Mouse (Mus musculus): Measurements from ENCODE around the gene Lsm10. TPM values are rescaled to one million over a fixed set of nuclear protein-coding genes. Genes with fewer than 3 reads are reported as not detected.

The Lsm10 gene
- total and polyA plus RNA-seq, 2 experiments from 2014 or later: 42.9 to 54.7 TPM

DNA sequence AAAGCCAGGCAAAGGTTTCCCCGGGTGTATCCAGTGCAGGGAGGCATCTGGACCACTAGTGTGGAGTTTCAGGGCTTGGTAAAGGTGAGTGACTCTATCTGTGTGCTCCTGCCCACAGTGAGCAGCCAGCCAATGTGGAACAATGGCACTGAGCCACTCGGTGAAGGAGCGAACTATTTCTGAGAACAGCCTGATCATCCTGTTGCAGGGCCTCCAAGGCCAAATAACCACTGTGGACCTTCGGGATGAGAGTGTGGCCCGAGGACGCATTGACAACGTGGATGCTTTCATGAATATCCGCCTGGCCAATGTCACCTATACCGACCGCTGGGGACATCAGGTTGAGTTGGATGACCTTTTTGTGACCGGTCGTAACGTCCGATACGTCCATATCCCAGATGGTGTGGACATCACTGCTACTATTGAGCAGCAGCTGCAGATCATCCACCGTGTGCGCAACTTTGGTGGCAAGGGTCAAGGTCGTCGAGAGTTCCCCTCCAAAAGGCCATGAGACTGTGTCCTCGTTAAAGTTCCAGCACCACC is 1.4 kb downstream of the Lsm10 start:
- Histone ChIP-seq H3K27me3 (ENCODE audit: insufficient read depth, low read length) (no peaks in the 10 kb centered on the region), H3K27ac (no peak overlapping the region), H3K9me3 (ENCODE audit: low read length) (no peaks in the 10 kb centered on the region), H3K4me2 (ENCODE audit: low read depth, low read length) (no peak overlapping the region), H3K4me3 (ENCODE audit: low read length) (no peak overlapping the region), H3K4me1 (ENCODE audit: insufficient read depth, low read length) (peaks cover 10% of the 10 kb centered on the region), H3K9ac (replicated peaks; ENCODE audit: low read length) (no peak overlapping the region), H3K36me3 (ENCODE audit: insufficient read depth, low read length) (no peaks in the 10 kb centered on the region; the same call in 1 of the 2 replicates)
- no peak for DNase-seq (ENCODE audit: low spot score)
- TF ChIP-seq CTCF (IDR thresholded peaks at IDR 0.05; ENCODE audit: low read depth): no peak
- no peak for ATAC-seq
- WGBS: 94% methylated on average over 20 of the region's 20 CpGs

DNA sequence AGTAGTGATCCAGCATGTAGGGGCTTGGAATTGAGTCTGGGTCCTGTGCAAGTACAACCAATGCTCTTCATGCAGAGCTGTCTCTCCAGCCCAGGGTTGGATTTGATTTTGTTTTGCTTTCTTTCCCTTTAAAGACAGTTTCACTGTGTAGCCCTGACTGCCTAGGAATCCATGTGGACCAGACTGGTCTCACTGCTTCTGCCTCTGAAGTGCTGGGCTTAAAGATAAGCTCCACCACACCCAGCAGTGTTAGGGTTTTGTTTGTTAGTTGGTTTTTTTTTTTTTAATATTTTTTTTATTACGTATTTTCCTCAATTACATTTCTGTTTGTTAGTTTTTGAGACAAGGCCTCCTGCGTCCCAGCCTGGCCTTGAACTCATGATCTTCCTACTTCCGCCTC is 2.9 kb downstream of the Lsm10 start:
- ATAC-seq: no peak

DNA sequence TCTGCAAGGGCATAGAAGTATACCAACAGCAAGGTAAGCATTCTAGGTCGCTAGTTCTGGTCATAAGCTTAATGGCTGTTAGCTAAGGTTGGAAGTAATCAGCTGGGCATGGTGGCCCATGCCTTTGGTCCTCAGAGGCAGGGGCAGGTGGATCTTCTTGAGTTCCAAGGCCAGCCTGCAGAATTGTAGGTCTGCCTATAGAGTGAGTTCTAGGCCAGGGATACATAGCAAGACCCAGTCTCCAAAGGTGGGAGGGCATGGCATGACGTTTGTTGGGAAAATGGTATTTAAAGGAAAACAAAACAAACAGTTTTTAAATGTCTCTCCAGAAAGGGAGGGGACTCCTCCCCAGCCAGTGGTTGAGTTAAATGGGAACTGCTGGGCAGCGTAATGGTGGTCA is 4.3 kb downstream of the Lsm10 start:
- ATAC-seq (no peak), DNase-seq (ENCODE audit: low spot score) (no peak)
- Histone ChIP-seq H3K4me3 (ENCODE audit: low read length) (no peak overlapping the region), H3K27ac (no peak overlapping the region), H3K36me3 (ENCODE audit: insufficient read depth, low read length) (no peaks in the 10 kb centered on the region; the same call in 1 of the 2 replicates), H3K9me3 (ENCODE audit: low read length) (no peaks in the 10 kb centered on the region), H3K4me2 (ENCODE audit: low read depth, low read length) (no peak overlapping the region), H3K4me1 (ENCODE audit: insufficient read depth, low read length) (peaks cover 26% of the 10 kb centered on the region), H3K9ac (replicated peaks; ENCODE audit: low read length) (no peak overlapping the region), H3K27me3 (ENCODE audit: insufficient read depth, low read length) (no peaks in the 10 kb centered on the region)
- TF ChIP-seq CTCF (IDR thresholded peaks at IDR 0.05; ENCODE audit: low read depth): no peak
- 85% methylated on average over 3 of the region's 3 CpGs for WGBS

More for the DNA sequence above, 2.9 kb downstream of the Lsm10 start:
- Histone ChIP-seq H3K9ac (replicated peaks; ENCODE audit: low read length) (no peak overlapping the region), H3K36me3 (ENCODE audit: insufficient read depth, low read length) (no peaks in the 10 kb centered on the region; the same call in 1 of the 2 replicates), H3K4me1 (ENCODE audit: insufficient read depth, low read length) (peaks cover 16% of the 10 kb centered on the region), H3K4me2 (ENCODE audit: low read depth, low read length) (no peak overlapping the region), H3K9me3 (ENCODE audit: low read length) (no peaks in the 10 kb centered on the region), H3K27me3 (ENCODE audit: insufficient read depth, low read length) (no peaks in the 10 kb centered on the region), H3K4me3 (ENCODE audit: low read length) (no peak overlapping the region), H3K27ac (no peak overlapping the region)
- 90% methylated on average over 3 of the region's 3 CpGs for WGBS
- no peak for TF ChIP-seq CTCF (IDR thresholded peaks at IDR 0.05; ENCODE audit: low read depth)
- DNase-seq (ENCODE audit: low spot score): no peak

DNA sequence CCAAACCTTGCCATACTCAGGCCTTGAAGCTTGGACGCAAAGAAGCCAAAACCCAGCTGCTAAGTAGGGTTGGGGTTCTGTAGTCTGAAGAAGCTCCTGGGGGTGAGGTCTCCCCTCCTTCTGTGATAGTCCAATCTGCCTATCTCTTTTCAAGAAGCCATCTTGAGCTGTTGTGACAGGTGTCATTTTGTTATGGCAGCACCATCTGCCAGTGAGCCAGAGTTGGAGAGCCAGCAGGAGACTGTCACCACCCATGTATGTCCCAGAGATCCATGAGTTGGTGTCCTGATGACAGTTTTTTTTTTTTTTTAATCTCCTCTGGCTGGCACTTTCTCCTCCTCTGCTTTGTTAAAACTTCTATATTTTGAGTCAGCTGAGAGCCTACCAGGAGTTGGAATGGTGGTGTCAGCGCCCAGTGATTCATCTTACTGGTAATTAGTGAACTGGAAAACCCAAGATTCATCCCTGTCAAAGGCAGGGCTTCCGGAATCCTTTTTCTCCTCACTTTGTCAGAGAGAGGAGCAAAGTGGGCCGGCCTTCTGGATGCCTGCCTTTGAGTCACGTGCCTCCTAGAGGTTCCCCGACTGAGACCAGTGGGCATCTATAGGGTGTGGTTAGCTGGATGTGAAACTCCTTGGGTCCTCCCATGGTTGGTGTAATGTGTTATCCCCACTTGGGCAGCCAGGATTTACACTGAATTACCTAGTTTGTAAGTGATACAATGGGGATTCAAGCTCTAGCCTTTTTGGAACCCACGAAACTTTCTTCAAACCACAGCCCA is 5.8 kb downstream of the Lsm10 start:
- Histone ChIP-seq H3K36me3 (ENCODE audit: insufficient read depth, low read length) (no peaks in the 10 kb centered on the region; the same call in 1 of the 2 replicates), H3K4me1 (ENCODE audit: insufficient read depth, low read length) (peaks cover 32% of the 10 kb centered on the region), H3K4me2 (ENCODE audit: low read depth, low read length) (peak overlapping the region; percentile 99), H3K9ac (replicated peaks; ENCODE audit: low read length) (no peak overlapping the region), H3K9me3 (ENCODE audit: low read length) (no peaks in the 10 kb centered on the region), H3K4me3 (ENCODE audit: low read length) (no peak overlapping the region), H3K27me3 (ENCODE audit: insufficient read depth, low read length) (no peaks in the 10 kb centered on the region), H3K27ac (peak overlapping the region; percentile 94)
- TF ChIP-seq CTCF (IDR thresholded peaks at IDR 0.05; ENCODE audit: low read depth): no peak
- WGBS: 36% methylated on average over 7 of the region's 7 CpGs
- DNase-seq (ENCODE audit: low spot score) (peak; percentile 44), ATAC-seq (no peak)

DNA sequence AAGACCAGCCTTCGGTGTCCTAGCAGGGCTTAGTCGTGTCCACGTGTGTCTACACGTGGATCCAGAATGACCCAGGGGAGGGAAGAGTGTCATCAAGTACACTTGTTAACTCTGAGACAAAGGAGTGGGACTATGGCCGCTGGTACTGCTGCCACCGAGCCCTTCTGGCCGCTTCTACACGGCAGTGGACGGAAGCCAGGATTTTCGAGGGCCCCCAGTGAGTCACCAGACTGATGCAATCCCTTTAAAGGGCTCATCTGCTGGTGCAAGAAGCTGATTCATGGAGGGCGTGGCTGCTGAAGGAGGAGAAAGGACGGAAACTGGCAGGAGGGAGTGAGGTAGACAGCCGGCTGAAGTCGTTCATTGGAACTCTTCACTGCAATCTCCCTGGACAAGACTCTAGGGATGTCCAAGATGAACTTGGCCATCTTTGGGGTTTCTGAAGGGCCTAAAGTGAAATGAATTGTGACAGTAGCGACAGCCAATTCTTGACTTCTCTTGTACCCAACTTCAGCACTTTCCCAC is 6.7 kb downstream of the Lsm10 start:
- peak overlapping the region; percentile 80 for H3K9ac ChIP-seq (replicated peaks; ENCODE audit: low read length)
- H3K4me3 ChIP-seq (ENCODE audit: low read length): peak overlapping the region; percentile 93
- H3K27me3 ChIP-seq (ENCODE audit: insufficient read depth, low read length): no peaks in the 10 kb centered on the region
- ATAC-seq: peak; percentile 66
- no peak for TF ChIP-seq CTCF (IDR thresholded peaks at IDR 0.05; ENCODE audit: low read depth)
- H3K9me3 ChIP-seq (ENCODE audit: low read length): no peaks in the 10 kb centered on the region
- under 1% methylated on average over 15 of the region's 15 CpGs for WGBS
- peak; percentile 90 for DNase-seq (ENCODE audit: low spot score)
- H3K4me2 ChIP-seq (ENCODE audit: low read depth, low read length): peak overlapping the region; percentile 99
- no peaks in the 10 kb centered on the region; the same call in 1 of the 2 replicates for H3K36me3 ChIP-seq (ENCODE audit: insufficient read depth, low read length)
- H3K4me1 ChIP-seq (ENCODE audit: insufficient read depth, low read length): peaks cover 39% of the 10 kb centered on the region
- H3K27ac ChIP-seq: peak overlapping the region; percentile 94

DNA sequence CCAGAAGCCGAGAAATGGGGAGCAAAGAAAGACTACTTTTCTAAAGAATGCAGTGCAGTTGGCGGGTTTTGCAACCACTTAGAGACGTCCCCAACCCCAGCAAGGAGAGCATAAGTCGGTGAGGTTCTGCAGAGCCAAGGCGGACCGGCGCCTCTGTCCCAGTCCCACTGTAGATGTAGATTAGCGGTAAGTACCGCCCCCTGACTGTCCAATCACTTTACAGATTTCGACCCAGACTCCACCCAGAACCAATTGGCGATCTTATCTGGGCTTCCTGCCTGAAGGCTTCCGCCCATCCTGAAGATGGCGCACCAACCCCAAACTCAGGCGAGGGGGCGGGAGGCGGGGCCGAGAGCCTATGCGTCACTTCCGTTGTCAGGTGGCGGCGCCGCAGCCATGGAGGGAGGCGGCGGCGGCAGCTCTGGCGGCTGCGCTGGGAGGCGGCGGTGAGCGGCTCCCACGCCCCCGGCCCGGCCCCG is 7.2 kb downstream of the Lsm10 start, which contains the start of gene Stk40:
Gene Stk40, plus strand, starts transcription at position 368 of the 479 bp plus-strand sequence.
- WGBS: under 1% methylated on average over 34 of the region's 34 CpGs
- Histone ChIP-seq H3K9ac (replicated peaks; ENCODE audit: low read length) (peak within 1 kb of the TSS; percentile 80), H3K4me3 (ENCODE audit: low read length) (peak within 1 kb of the TSS; percentile 93), H3K9me3 (ENCODE audit: low read length) (no peaks in the 10 kb centered on the region), H3K27me3 (ENCODE audit: insufficient read depth, low read length) (no peaks in the 10 kb centered on the region), H3K27ac (peak within 1 kb of the TSS; percentile 94), H3K36me3 (ENCODE audit: insufficient read depth, low read length) (no peaks in the 10 kb centered on the region; the same call in 1 of the 2 replicates), H3K4me2 (ENCODE audit: low read depth, low read length) (peak within 1 kb of the TSS; percentile 99), H3K4me1 (ENCODE audit: insufficient read depth, low read length) (peaks cover 44% of the 10 kb centered on the region)
- peak; percentile 99 for DNase-seq (ENCODE audit: low spot score)
- peak; percentile 74 for TF ChIP-seq CTCF (IDR thresholded peaks at IDR 0.05; ENCODE audit: low read depth)
- peak; percentile 97 for ATAC-seq
